Mouse (Mus musculus): ENCODE measurements around the gene Sspn. TPM values are rescaled to one million over a fixed set of nuclear protein-coding genes. Genes with fewer than 3 reads are reported as not detected.
A peak's percentile ranks its signal among the peaks of the same experiment; 100 is the strongest.

Sspn gene
- polyA plus RNA-seq, 1 experiment from 2014 or later: 1.2 TPM

DNA sequence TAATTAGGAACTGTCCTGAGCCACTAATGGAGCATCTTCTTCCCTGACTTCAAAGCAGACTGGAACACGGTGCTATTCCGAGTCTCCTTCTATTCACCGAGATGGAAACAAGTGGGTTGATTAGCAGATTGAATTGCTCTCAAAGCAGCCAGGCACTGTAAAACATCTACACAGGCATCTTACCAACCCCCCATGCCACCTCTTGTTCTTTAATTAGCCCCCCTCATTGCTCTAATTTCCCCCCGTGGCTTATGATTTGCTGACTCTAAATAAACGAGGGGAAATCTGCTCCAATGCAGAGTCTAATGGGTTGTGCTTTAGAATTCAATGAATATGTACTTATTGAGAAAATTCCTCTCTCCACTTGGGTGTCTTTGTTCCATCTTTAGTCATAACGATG is 15.0 kb upstream of the Sspn start:
- Histone ChIP-seq H3K9me3 (replicated peaks; ENCODE audit: control insufficient read depth, low read length) (no peaks in the 10 kb centered on the region), H3K4me3 (ENCODE audit: low read depth, low read length) (no peak overlapping the region), H3K27ac (ENCODE audit: low read length) (no peak overlapping the region), H3K36me3 (ENCODE audit: control insufficient read depth, insufficient read depth) (no peaks in the 10 kb centered on the region), H3K27me3 (ENCODE audit: control insufficient read depth, insufficient read depth, low read depth, low read length) (no peaks in the 10 kb centered on the region), H3K9ac (ENCODE audit: low read depth, low read length) (no peak overlapping the region), H3K4me1 (ENCODE audit: control insufficient read depth, low read depth, low read length) (no peaks in the 10 kb centered on the region), H3K4me2 (ENCODE audit: low read depth, low read length) (no peak overlapping the region)
- no peak for ATAC-seq (ENCODE audit: low read depth)
- 53% methylated on average over 6 of the region's 6 CpGs for WGBS (ENCODE audit: insufficient replicate concordance)

DNA sequence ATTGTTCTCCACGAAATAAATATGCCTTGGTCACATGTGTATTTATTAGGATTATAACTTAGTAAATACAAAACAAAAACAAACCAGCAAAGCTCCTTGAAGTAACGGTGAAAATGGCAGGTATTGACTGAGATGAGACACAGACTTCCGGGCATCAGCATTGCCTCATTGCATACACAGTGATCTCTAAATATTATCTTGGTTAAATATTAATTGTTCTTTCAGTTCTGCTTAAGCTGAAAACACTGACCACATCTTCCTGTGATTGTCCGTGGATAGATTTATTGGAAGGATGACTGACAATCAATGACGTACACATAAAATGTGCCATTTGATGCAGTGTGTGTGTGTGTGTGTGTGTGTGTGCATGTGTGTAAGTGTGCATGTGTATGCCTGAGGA is 13.2 kb upstream of the Sspn start:
- Histone ChIP-seq H3K27ac (ENCODE audit: low read length) (no peak overlapping the region), H3K4me3 (ENCODE audit: low read depth, low read length) (no peak overlapping the region), H3K9ac (ENCODE audit: low read depth, low read length) (no peak overlapping the region), H3K36me3 (ENCODE audit: control insufficient read depth, insufficient read depth) (no peaks in the 10 kb centered on the region), H3K4me2 (ENCODE audit: low read depth, low read length) (no peak overlapping the region), H3K4me1 (ENCODE audit: control insufficient read depth, low read depth, low read length) (no peaks in the 10 kb centered on the region), H3K9me3 (replicated peaks; ENCODE audit: control insufficient read depth, low read length) (no peaks in the 10 kb centered on the region), H3K27me3 (ENCODE audit: control insufficient read depth, insufficient read depth, low read depth, low read length) (no peaks in the 10 kb centered on the region)
- WGBS (ENCODE audit: insufficient replicate concordance): 44% methylated on average over 5 of the region's 5 CpGs
- no peak for ATAC-seq (ENCODE audit: low read depth)

- Histone ChIP-seq H3K36me3 (ENCODE audit: control insufficient read depth, insufficient read depth) (no peaks in the 10 kb centered on the region), H3K4me3 (ENCODE audit: low read depth, low read length) (no peak overlapping the region), H3K9ac (ENCODE audit: low read depth, low read length) (no peak overlapping the region), H3K27ac (ENCODE audit: low read length) (no peak overlapping the region), H3K4me2 (ENCODE audit: low read depth, low read length) (no peak overlapping the region), H3K9me3 (replicated peaks; ENCODE audit: control insufficient read depth, low read length) (no peaks in the 10 kb centered on the region), H3K4me1 (ENCODE audit: control insufficient read depth, low read depth, low read length) (no peaks in the 10 kb centered on the region), H3K27me3 (ENCODE audit: control insufficient read depth, insufficient read depth, low read depth, low read length) (no peaks in the 10 kb centered on the region)
- ATAC-seq (ENCODE audit: low read depth): no peak
- 71% methylated on average over 6 of the region's 6 CpGs for WGBS (ENCODE audit: insufficient replicate concordance)
Observed at GRCm38 (mm10) chr6:145923594-145923993, 7.8 kb upstream of the Sspn start.

DNA sequence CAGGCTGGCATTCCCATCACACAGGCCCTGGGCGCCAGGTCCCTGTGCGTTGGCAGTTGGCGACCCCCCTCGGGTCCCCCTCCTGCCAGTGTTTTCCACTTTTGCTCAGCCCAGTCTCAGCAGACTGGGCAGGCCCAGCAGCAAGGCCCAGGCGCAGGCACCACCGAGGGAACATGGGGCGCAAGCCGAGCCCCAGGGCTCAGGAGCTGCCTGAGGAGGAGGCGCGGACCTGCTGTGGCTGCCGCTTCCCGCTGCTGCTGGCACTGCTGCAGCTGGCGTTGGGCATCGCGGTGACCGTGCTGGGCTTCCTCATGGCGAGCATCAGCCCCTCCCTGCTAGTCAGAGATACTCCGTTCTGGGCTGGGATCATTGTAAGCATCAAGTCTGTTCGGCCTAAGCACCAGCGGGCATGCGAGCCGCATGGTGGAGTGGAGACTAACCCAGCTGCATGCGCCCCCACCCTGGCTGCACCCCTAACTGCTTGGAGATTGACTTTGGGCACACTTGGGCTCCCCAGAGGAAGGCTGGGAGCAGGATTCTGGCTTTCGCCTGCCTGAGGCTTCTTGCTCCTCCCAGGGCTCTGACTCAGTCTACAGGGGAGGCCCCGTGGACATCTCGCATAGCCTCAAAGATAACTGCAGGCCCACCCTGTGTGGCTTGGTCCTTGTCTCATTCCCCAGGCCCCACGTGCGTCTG is 2.7 kb downstream of the Sspn start:
- H3K9me3 ChIP-seq (replicated peaks; ENCODE audit: control insufficient read depth, low read length): no peaks in the 10 kb centered on the region
- no peak for ATAC-seq (ENCODE audit: low read depth)
- H3K4me3 ChIP-seq (ENCODE audit: low read depth, low read length): peak overlapping the region; percentile 7; the same call in 1 of the 2 replicates
- no peak overlapping the region for H3K27ac ChIP-seq (ENCODE audit: low read length)
- no peaks in the 10 kb centered on the region for H3K27me3 ChIP-seq (ENCODE audit: control insufficient read depth, insufficient read depth, low read depth, low read length)
- H3K4me2 ChIP-seq (ENCODE audit: low read depth, low read length): peak overlapping the region; percentile 24; the same call in 1 of the 2 replicates
- no peaks in the 10 kb centered on the region for H3K4me1 ChIP-seq (ENCODE audit: control insufficient read depth, low read depth, low read length)
- whole genome bisulfite sequencing (ENCODE audit: insufficient replicate concordance): 31% methylated on average over 28 of the region's 28 CpGs
- H3K9ac ChIP-seq (ENCODE audit: low read depth, low read length): no peak overlapping the region
- H3K36me3 ChIP-seq (ENCODE audit: control insufficient read depth, insufficient read depth): no peaks in the 10 kb centered on the region

DNA sequence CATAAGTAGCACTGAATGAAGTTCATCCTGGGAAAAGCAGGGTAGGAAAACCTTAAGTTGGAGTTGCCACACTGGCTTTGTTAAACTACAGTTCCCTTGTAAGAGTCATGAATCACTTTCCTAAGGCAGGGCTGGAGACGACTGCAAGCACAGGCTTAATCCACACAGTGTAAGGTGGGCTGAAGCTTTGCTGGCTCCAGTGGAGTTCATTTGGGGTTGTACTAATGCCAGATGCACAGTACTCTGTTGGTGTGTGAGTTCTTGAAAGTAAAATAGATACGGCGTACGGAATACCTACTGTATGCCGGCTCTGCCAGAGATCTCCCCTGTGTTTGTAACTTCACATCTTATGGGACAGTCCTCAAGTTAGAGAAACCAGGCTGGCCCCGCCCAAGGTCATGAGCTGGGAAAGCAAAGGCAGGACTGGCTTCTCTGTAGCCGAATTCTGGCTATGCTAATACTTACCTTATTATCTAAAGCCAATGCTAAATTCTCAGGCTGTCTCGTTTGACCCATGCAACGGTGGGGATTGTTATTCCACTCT is 3.3 kb downstream of the Sspn start:
- Histone ChIP-seq H3K4me1 (ENCODE audit: control insufficient read depth, low read depth, low read length) (no peaks in the 10 kb centered on the region), H3K4me3 (ENCODE audit: low read depth, low read length) (no peak overlapping the region; the same call in 1 of the 2 replicates), H3K9me3 (replicated peaks; ENCODE audit: control insufficient read depth, low read length) (no peaks in the 10 kb centered on the region), H3K4me2 (ENCODE audit: low read depth, low read length) (no peak overlapping the region), H3K9ac (ENCODE audit: low read depth, low read length) (no peak overlapping the region), H3K27ac (ENCODE audit: low read length) (no peak overlapping the region), H3K36me3 (ENCODE audit: control insufficient read depth, insufficient read depth) (no peaks in the 10 kb centered on the region), H3K27me3 (ENCODE audit: control insufficient read depth, insufficient read depth, low read depth, low read length) (no peaks in the 10 kb centered on the region)
- no peak for ATAC-seq (ENCODE audit: low read depth)
- WGBS (ENCODE audit: insufficient replicate concordance): 67% methylated on average over 9 of the region's 9 CpGs

DNA sequence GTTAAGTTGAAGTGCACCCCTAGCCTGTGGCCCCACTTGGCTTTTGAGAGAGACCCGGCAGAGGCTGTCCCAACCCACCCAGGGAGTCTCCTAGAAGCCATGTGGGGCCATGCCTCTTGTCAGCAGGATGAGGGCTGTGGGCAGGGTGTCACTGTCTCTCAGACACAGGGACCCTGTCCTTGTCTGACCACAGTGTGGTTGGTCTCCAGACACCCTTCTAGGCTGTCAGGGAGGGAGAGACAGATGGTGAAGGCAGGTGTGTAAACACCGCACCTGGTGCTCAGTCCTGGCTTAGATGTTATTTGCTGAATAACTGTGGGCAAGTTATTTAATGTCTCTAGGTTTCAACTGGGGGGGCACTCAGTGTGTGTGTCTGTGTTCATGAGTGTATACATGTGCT is 4.5 kb downstream of the Sspn start:
- no peak overlapping the region for H3K4me3 ChIP-seq (ENCODE audit: low read depth, low read length)
- no peaks in the 10 kb centered on the region for H3K36me3 ChIP-seq (ENCODE audit: control insufficient read depth, insufficient read depth)
- H3K4me1 ChIP-seq (ENCODE audit: control insufficient read depth, low read depth, low read length): no peaks in the 10 kb centered on the region
- no peaks in the 10 kb centered on the region for H3K27me3 ChIP-seq (ENCODE audit: control insufficient read depth, insufficient read depth, low read depth, low read length)
- 68% methylated on average over 2 of the region's 2 CpGs for WGBS (ENCODE audit: insufficient replicate concordance)
- no peak overlapping the region for H3K4me2 ChIP-seq (ENCODE audit: low read depth, low read length)
- H3K9ac ChIP-seq (ENCODE audit: low read depth, low read length): no peak overlapping the region
- no peak overlapping the region for H3K27ac ChIP-seq (ENCODE audit: low read length)
- no peak for ATAC-seq (ENCODE audit: low read depth)
- no peaks in the 10 kb centered on the region for H3K9me3 ChIP-seq (replicated peaks; ENCODE audit: control insufficient read depth, low read length)

DNA sequence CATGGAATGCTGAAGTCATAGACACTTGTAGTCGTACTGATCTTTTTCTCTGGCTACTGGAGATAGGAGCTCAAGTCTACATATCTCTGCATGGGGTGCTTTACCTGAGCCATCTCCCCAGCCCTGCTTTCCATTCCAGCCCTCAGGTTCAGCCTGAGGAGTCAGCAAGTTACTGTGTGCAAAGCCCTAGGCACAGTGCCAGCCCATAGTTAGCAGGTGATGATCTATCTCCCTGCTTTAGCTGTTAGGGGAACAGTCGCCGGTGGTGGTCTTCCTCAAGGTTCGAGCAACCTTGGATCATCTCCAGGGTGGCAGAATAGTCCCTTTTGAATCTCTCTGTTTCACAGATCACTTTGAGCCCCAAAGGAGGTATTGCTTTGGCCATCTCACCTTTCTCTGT is 5.1 kb downstream of the Sspn start:
- no peaks in the 10 kb centered on the region for H3K4me1 ChIP-seq (ENCODE audit: control insufficient read depth, low read depth, low read length)
- H3K4me3 ChIP-seq (ENCODE audit: low read depth, low read length): no peak overlapping the region
- ATAC-seq (ENCODE audit: low read depth): no peak
- H3K9ac ChIP-seq (ENCODE audit: low read depth, low read length): no peak overlapping the region
- no peaks in the 10 kb centered on the region for H3K9me3 ChIP-seq (replicated peaks; ENCODE audit: control insufficient read depth, low read length)
- no peak overlapping the region for H3K4me2 ChIP-seq (ENCODE audit: low read depth, low read length)
- no peaks in the 10 kb centered on the region for H3K27me3 ChIP-seq (ENCODE audit: control insufficient read depth, insufficient read depth, low read depth, low read length)
- H3K27ac ChIP-seq (ENCODE audit: low read length): no peak overlapping the region
- WGBS (ENCODE audit: insufficient replicate concordance): 74% methylated on average over 4 of the region's 4 CpGs
- H3K36me3 ChIP-seq (ENCODE audit: control insufficient read depth, insufficient read depth): no peaks in the 10 kb centered on the region

- no peak overlapping the region for H3K4me2 ChIP-seq (ENCODE audit: low read depth, low read length)
- no peak overlapping the region for H3K4me3 ChIP-seq (ENCODE audit: low read depth, low read length)
- 60% methylated on average over 6 of the region's 6 CpGs for WGBS (ENCODE audit: insufficient replicate concordance)
- H3K27me3 ChIP-seq (ENCODE audit: control insufficient read depth, insufficient read depth, low read depth, low read length): no peaks in the 10 kb centered on the region
- no peak overlapping the region for H3K27ac ChIP-seq (ENCODE audit: low read length)
- ATAC-seq (ENCODE audit: low read depth): no peak
- H3K9me3 ChIP-seq (replicated peaks; ENCODE audit: control insufficient read depth, low read length): no peaks in the 10 kb centered on the region
- no peaks in the 10 kb centered on the region for H3K4me1 ChIP-seq (ENCODE audit: control insufficient read depth, low read depth, low read length)
- H3K36me3 ChIP-seq (ENCODE audit: control insufficient read depth, insufficient read depth): no peaks in the 10 kb centered on the region
- no peak overlapping the region for H3K9ac ChIP-seq (ENCODE audit: low read depth, low read length)
Observed at GRCm38 (mm10) chr6:145940852-145941251, 9.4 kb downstream of the Sspn start.

DNA sequence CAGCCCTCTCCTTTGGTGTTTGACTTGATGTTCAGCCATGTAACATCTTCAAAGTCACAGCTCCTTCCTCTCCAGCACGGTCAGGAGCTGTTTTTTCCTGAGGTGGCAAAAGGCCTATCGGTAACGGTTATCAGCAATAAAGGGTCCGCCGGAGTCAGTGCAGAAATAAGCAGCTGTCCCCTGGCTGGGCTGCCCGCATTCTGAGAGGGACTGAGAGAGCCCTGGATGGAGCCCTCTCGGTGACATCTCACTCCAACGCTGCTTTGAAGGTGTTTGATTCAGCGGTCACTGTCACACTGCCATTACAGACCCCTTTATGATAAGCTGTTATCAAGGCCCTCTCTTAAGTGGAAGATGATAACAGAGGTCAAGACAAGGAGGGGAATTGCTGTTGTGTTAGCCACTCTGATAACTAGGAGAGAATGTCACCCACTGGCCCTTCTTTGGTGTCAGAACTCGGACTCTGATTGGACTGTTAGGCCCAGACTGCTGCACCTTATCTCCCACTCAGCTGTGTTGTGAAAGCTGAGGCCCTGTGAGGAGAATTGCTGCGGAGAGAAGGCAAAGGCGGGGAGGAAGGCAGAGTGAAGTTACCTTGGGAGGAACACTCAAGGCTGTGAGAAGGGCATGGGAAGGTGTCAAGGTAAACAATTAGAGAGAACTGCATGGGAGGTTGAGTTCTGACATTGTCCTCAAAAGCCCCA is 11.0 kb downstream of the Sspn start:
- WGBS (ENCODE audit: insufficient replicate concordance): 48% methylated on average over 12 of the region's 12 CpGs
- Histone ChIP-seq H3K27me3 (ENCODE audit: control insufficient read depth, insufficient read depth, low read depth, low read length) (no peaks in the 10 kb centered on the region), H3K4me1 (ENCODE audit: control insufficient read depth, low read depth, low read length) (no peaks in the 10 kb centered on the region), H3K4me2 (ENCODE audit: low read depth, low read length) (no peak overlapping the region), H3K9ac (ENCODE audit: low read depth, low read length) (no peak overlapping the region), H3K27ac (ENCODE audit: low read length) (no peak overlapping the region), H3K36me3 (ENCODE audit: control insufficient read depth, insufficient read depth) (no peaks in the 10 kb centered on the region), H3K4me3 (ENCODE audit: low read depth, low read length) (no peak overlapping the region), H3K9me3 (replicated peaks; ENCODE audit: control insufficient read depth, low read length) (no peaks in the 10 kb centered on the region)
- no peak for ATAC-seq (ENCODE audit: low read depth)

All from liver, embryonic 16.5 days (tissue).